Mouse (Mus musculus) forebrain, embryonic 12.5 days (tissue): ENCODE measurements around the gene Zbtb20. TPM values are rescaled to one million over a fixed set of nuclear protein-coding genes. Genes with fewer than 3 reads are reported as not detected.
A peak's percentile ranks its signal among the peaks of the same experiment; 100 is the strongest.

Source experiments
- ATAC-seq: fragments of 200-750 bp; cut with Nextera tagmentation; 2 replicates; pipeline ENCODE4 v1.8.0; 2017; ENCODE audit warnings: moderate TSS enrichment; ENCODE audit not compliant: low FRiP score
- H3K27ac ChIP-seq: fragments of 300-500 bp; sonication (generic); 2 replicates; pipeline ENCODE4 v1.5.1; 2016; ENCODE audit warnings: mild to moderate bottlenecking
- H3K27me3 ChIP-seq: fragments of 300-500 bp; sonication (generic); 2 replicates; pipeline ENCODE4 v1.6.1; 2016; ENCODE audit warnings: mild to moderate bottlenecking
- H3K36me3 ChIP-seq: fragments of 300-500 bp; sonication (generic); replicated peaks from 2 replicates; pipeline ENCODE4 v1.6.1; 2016; ENCODE audit warnings: mild to moderate bottlenecking
- H3K4me1 ChIP-seq: fragments of 300-500 bp; sonication (generic); 2 replicates; pipeline ENCODE4 v1.6.1; 2016
- H3K4me2 ChIP-seq: fragments of 300-500 bp; sonication (generic); 2 replicates; pipeline ENCODE4 v1.6.1; 2016; ENCODE audit warnings: mild to moderate bottlenecking, moderate library complexity
- H3K4me3 ChIP-seq: fragments of 300-500 bp; sonication (generic); replicated peaks from 2 replicates; pipeline ENCODE4 v1.5.1; 2016; ENCODE audit warnings: mild to moderate bottlenecking
- H3K9ac ChIP-seq: fragments of 300-500 bp; sonication (generic); 2 replicates; pipeline ENCODE4 v1.6.1; 2016; ENCODE audit warnings: mild to moderate bottlenecking
- H3K9me3 ChIP-seq: fragments of 300-500 bp; sonication (generic); 2 replicates; pipeline ENCODE4 v1.6.1; 2016
- WGBS: fragments of 180-500 bp; shearing (Covaris S2); methylation state at CpG from one replicate; pipeline ENCODE4 v1.1.7; 2016; 5-methylcytosine and 5-hydroxymethylcytosine counted together
- polyA plus RNA-seq: library from polyadenylated mRNA; unstranded; fragments of >200 nt; fragmentation: Nextera tagmentation; extraction: Ambion mirVana; gene quantifications from 2 replicates; pipeline ENCODE4 v1.2.1, GENCODE M21; 2016

Zbtb20 gene
- polyA plus RNA-seq, 1 experiment from 2014 or later: 73.6 TPM

DNA sequence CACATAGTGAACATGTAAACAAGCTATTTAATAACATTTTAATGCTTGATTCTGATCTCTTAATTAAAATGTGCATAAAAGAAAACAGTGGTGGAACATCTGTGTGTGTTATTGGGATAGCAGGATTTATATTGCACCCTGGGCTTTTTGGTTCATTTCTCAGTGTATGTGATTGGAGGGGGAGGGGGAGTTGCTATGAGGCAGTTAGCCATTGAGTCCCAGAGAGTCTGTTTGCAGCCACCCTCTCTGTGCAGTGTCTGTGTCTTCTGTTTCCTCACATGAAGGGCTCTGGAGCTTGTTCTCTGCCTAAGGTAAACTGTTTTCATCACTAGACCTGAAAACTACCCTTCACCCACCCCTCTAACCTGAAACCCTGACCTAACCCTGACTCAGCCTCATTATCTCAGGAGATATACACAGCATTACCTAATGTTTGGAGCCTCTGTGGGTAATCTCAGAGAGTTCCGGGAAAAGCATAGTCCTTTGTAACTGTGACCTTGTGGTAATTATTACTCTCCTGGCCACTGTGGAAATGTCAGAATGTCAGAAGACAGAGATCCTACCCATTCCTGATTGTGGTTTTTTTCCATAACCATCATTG is 411.2 kb downstream of the Zbtb20 start:
- ATAC-seq: peak; percentile 66; the same call in 1 of the 2 replicates
- Histone ChIP-seq H3K27ac (peak overlapping the region; percentile 70), H3K9ac (no peak overlapping the region), H3K9me3 (no peaks in the 10 kb centered on the region), H3K4me2 (no peak overlapping the region), H3K27me3 (no peaks in the 10 kb centered on the region), H3K4me1 (peaks cover 14% of the 10 kb centered on the region), H3K36me3 (no peaks in the 10 kb centered on the region), H3K4me3 (no peak overlapping the region)
- WGBS: 34% methylated on average over 1 of the region's 1 CpGs

DNA sequence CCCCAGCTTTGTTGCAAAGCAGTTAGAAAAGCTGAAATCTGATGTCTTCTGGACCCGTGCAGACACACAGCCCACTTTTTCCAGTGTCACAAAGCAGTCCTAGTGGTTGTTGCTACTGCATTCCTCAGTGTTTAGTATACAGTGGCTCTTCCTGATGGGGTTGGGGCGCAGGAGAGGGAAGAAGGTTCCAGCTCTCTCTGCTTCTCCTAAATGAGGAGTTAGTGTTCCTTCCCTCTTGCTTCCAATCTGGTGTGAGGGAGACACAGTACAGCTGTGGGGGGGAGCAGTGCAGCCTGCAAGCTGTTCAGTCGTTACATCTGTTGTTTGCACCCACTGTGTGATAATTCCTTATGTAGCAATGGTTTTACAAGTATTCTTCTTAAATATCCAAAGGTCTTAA is 415.7 kb downstream of the Zbtb20 start:
- Histone ChIP-seq H3K9ac (no peak overlapping the region), H3K36me3 (no peaks in the 10 kb centered on the region), H3K27me3 (no peaks in the 10 kb centered on the region), H3K27ac (no peak overlapping the region), H3K9me3 (no peaks in the 10 kb centered on the region), H3K4me3 (no peak overlapping the region), H3K4me2 (no peak overlapping the region), H3K4me1 (peaks cover 7% of the 10 kb centered on the region)
- WGBS: 75% methylated on average over 3 of the region's 3 CpGs
- no peak for ATAC-seq

DNA sequence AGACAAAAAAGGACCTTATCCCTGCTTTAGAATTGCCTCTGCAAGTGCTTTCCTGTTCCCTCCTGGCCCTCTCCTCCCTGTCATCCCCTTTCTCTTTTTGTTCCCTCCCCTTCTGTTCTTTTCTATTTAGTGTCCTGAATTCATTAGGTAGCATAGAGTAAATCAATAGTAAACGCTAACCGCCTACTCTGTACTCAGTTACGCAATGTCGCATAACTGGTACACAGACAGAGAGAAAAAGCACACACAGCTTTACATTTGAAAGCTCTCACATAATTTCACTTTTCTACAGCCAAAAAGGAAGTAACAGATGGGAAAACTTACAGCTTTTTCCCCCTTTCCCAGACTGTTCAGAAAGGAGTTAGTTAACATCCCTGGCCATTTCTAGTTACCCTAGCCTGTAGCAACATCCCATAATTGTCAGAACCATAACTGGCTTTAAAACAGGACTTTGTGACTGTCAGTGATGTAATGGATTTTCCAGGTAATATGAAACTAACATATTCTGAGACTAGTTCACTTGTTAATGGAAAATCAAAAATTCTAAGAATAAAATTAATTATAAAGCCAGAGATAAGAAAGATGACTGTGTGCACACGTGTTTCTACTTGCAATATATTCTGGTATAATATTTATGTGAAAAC is 422.4 kb downstream of the Zbtb20 start:
- no peaks in the 10 kb centered on the region for H3K9me3 ChIP-seq
- no peak overlapping the region for H3K4me2 ChIP-seq
- no peak overlapping the region for H3K27ac ChIP-seq
- ATAC-seq: no peak
- H3K9ac ChIP-seq: no peak overlapping the region
- 30% methylated on average over 5 of the region's 5 CpGs for WGBS
- no peak overlapping the region for H3K4me3 ChIP-seq
- no peaks in the 10 kb centered on the region for H3K27me3 ChIP-seq
- peaks cover 16% of the 10 kb centered on the region for H3K4me1 ChIP-seq
- no peaks in the 10 kb centered on the region for H3K36me3 ChIP-seq

DNA sequence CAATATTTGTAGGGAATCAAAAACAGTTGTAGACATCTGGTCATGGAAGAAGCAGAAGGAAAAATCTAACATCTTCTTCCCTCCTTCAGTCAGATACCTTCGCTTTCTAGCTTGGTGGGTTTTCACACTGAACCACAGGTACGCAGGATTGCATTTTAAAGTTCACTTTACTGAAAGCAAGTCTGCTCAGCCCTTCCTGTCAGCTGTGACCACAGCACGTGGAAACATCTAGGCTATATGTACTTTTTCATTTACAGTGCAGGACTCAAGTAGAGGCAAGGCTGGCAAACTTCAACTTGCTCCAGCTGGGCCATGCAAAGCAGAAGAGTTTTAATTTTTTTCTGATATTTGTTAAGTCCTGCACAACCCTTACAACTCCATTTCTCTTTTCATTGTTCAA is 424.7 kb downstream of the Zbtb20 start:
- Histone ChIP-seq H3K9me3 (no peaks in the 10 kb centered on the region), H3K4me2 (no peak overlapping the region), H3K4me1 (peaks cover 16% of the 10 kb centered on the region), H3K27ac (no peak overlapping the region), H3K4me3 (no peak overlapping the region), H3K27me3 (no peaks in the 10 kb centered on the region), H3K36me3 (no peaks in the 10 kb centered on the region), H3K9ac (no peak overlapping the region)
- WGBS: 88% methylated on average over 3 of the region's 3 CpGs
- no peak for ATAC-seq

DNA sequence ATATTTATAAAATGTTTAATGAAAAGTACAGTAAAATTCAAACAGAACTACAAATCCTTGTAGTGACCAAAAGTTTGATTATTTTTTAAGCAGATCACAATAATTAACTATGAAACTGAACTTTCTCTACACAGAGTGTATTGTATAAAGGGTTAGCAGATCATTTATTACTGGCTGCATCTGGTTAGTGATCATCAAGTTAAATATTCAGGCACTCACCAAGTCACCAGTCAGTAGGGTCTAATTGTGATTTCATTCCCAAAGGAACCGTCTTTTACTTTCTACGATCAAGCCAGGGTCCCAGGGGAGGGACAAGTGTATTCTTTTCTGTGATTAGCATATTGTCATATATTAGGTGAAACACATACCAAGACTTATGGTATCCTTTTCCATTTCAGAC is 426.5 kb downstream of the Zbtb20 start:
- Histone ChIP-seq H3K9me3 (no peaks in the 10 kb centered on the region), H3K4me1 (peaks cover 15% of the 10 kb centered on the region), H3K4me3 (no peak overlapping the region), H3K27me3 (no peaks in the 10 kb centered on the region), H3K27ac (no peak overlapping the region), H3K4me2 (no peak overlapping the region), H3K9ac (no peak overlapping the region), H3K36me3 (no peaks in the 10 kb centered on the region)
- WGBS: 80% methylated on average over 2 of the region's 2 CpGs
- no peak for ATAC-seq

DNA sequence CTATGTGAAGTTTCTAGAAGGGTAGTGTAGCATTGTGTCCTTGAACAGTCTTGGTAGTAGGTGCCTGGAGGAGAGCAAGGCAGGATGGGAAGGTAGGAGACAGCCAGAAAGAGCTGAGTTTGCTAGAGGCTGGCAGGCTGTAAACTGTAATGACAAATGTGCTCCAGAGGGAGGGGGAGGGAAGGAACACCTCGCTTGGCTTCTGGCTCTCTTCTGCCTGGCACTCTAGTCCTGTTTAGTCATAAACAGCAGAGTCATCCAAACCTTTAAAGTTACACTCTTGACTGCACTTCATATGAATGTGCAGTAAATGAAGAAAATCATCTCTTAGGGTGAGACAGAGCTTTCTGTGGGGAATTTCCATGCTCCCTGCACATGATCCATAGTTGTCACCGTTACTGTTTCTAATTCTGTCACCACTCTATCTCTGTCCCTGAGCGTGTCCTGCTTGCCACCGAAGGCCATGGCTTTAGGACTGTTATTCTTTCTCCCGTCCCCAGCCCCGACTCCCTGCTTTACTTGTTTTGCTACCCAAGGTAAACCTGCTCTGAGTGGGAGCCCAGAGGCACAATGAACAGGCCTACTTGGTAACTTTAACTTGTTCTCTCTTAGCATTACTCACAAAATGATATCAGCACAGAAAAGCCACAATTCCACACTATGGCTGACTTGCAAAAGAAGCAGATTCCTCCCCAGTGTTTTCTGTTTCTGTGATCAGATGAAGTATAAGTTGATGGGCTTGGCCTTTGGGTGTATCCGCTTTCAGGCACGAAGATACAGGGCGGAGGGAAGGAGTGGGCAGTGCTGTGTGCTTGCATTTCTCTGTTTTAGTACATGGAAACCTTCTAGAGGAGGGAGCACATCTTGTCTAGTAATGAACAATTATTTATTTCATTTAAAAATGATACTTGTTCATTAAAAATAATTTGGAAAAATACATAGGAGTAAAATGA is 427.8 kb downstream of the Zbtb20 start:
- Histone ChIP-seq H3K4me3 (no peak overlapping the region), H3K27me3 (no peaks in the 10 kb centered on the region), H3K4me2 (no peak overlapping the region), H3K4me1 (peaks cover 10% of the 10 kb centered on the region), H3K9me3 (no peaks in the 10 kb centered on the region), H3K27ac (no peak overlapping the region), H3K36me3 (no peaks in the 10 kb centered on the region), H3K9ac (no peak overlapping the region)
- WGBS: 74% methylated on average over 9 of the region's 9 CpGs
- ATAC-seq: no peak

DNA sequence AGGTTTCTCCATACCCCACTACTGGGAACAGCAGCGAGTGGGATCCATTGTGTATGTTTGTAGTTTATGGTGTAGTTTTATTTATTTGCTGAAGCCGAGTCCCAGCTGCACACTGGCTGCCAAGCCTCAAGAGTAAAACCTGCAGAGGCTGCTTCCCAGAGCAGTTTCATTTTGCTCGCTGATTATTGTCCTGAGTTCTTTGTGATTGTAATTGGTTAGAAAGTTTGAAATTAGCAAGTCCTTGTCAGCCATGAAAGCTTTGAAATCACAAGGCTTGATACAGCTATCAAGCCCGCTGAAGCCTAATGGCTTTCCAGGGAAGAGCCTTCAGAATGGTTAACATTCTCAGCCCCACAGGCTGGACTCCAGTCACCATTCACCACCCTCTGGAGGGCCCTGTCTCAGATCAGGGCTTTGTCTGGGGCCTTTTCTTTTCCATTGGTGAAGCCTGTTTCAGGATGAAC is 434.3 kb downstream of the Zbtb20 start:
- H3K4me1 ChIP-seq: peaks cover 27% of the 10 kb centered on the region
- no peaks in the 10 kb centered on the region for H3K27me3 ChIP-seq
- H3K9ac ChIP-seq: no peak overlapping the region
- no peak overlapping the region for H3K4me3 ChIP-seq
- H3K9me3 ChIP-seq: no peaks in the 10 kb centered on the region
- ATAC-seq: peak; percentile 95
- peak overlapping the region; percentile 24 for H3K4me2 ChIP-seq
- 8% methylated on average over 4 of the region's 4 CpGs for WGBS
- peak overlapping the region; percentile 88 for H3K27ac ChIP-seq
- H3K36me3 ChIP-seq: no peaks in the 10 kb centered on the region

DNA sequence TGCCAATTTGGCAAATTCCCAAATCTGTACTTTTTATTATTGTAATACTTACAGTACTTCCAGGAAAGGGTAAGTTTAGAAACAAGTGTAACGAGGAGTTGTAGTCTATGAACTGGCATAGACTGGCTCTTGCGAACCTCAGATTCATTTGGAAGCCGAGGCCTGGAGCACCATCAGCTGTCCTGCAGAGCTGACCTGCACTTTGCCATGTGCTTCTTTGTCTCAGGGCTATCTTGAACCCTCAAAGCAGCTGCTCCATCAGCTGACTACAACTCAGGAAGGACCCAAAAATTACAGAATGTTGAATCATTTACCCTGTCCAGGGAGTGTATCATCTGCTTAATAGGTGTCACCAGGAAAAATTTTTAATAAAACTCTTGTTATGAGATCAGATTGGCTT is 448.3 kb downstream of the Zbtb20 start:
- WGBS: 84% methylated on average over 3 of the region's 3 CpGs
- no peak overlapping the region for H3K27ac ChIP-seq
- no peak for ATAC-seq
- H3K4me1 ChIP-seq: no peaks in the 10 kb centered on the region
- H3K9ac ChIP-seq: no peak overlapping the region
- H3K9me3 ChIP-seq: no peaks in the 10 kb centered on the region
- H3K4me2 ChIP-seq: no peak overlapping the region
- H3K4me3 ChIP-seq: no peak overlapping the region
- no peaks in the 10 kb centered on the region for H3K27me3 ChIP-seq
- no peaks in the 10 kb centered on the region for H3K36me3 ChIP-seq

DNA sequence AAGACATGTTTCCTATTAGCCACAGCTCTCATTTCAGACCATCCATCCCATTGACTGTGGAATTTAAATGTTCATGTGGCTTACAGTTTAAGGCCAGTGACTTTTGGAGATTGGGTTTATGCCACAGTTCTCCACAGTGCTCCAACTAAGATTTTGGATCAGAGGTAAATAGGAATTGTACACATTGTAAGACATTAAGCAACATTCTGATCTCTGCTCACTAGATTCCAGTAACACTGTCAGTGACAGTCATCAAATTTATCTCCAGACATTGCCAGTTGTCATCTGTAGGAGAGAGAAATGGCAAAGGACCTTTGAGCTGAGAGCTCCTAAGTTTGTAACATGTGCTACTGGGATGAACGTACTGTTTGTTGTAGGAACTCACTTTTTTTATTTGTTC is 452.5 kb downstream of the Zbtb20 start:
- H3K9me3 ChIP-seq: no peaks in the 10 kb centered on the region
- 97% methylated on average over 1 of the region's 1 CpGs for WGBS
- no peak overlapping the region for H3K4me2 ChIP-seq
- no peaks in the 10 kb centered on the region for H3K36me3 ChIP-seq
- no peak for ATAC-seq
- H3K9ac ChIP-seq: no peak overlapping the region
- H3K4me1 ChIP-seq: peaks cover 5% of the 10 kb centered on the region; the same call in 1 of the 2 replicates
- no peak overlapping the region for H3K27ac ChIP-seq
- no peak overlapping the region for H3K4me3 ChIP-seq
- H3K27me3 ChIP-seq: no peaks in the 10 kb centered on the region

DNA sequence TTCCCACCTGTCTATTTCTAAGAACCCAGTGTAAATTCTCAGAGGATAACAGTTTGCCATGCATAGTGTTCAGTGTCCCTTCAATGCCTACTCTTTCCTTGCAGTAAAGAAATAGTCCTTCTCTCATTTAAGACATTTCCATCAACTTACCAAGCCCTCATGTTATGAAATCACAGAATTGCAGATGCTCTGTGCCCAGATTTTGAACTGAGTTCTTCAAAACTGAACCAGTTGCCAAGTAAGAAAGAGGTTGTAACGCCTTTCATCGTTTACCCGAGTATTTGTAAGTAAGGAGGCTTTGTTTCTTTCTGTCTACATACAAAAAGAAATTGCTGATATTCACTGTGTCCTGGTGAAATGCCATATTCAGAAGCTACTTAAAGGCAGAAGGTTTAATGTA is 454.5 kb downstream of the Zbtb20 start:
- WGBS: 84% methylated on average over 3 of the region's 3 CpGs
- no peak for ATAC-seq
- Histone ChIP-seq H3K4me1 (peaks cover 14% of the 10 kb centered on the region), H3K27me3 (no peaks in the 10 kb centered on the region), H3K4me2 (no peak overlapping the region), H3K36me3 (no peaks in the 10 kb centered on the region), H3K27ac (no peak overlapping the region), H3K9me3 (no peaks in the 10 kb centered on the region), H3K9ac (no peak overlapping the region), H3K4me3 (no peak overlapping the region)

DNA sequence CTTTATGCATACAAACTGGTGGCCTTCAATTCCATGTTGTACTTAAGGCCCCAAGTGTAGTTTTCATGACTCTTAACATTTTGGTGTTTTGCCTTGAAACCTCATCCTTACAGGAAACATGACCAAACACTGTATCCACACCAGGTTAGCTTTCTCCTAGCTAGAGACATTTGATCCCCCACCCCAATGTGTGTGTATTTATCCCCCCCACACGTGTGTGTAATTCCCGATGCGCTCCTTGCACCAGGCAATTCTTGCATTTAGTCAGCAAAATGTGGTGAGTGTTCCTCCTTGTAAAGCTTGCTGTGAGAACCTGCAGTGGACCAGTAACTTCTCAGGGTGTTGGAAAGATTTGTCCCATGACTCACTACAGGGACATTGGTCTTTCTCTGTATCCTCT is 455.8 kb downstream of the Zbtb20 start:
- H3K27ac ChIP-seq: no peak overlapping the region
- WGBS: 85% methylated on average over 3 of the region's 3 CpGs
- H3K9me3 ChIP-seq: no peaks in the 10 kb centered on the region
- no peak overlapping the region for H3K4me3 ChIP-seq
- no peaks in the 10 kb centered on the region for H3K27me3 ChIP-seq
- no peak overlapping the region for H3K4me2 ChIP-seq
- H3K4me1 ChIP-seq: peaks cover 20% of the 10 kb centered on the region
- ATAC-seq: no peak
- H3K9ac ChIP-seq: no peak overlapping the region
- no peaks in the 10 kb centered on the region for H3K36me3 ChIP-seq

DNA sequence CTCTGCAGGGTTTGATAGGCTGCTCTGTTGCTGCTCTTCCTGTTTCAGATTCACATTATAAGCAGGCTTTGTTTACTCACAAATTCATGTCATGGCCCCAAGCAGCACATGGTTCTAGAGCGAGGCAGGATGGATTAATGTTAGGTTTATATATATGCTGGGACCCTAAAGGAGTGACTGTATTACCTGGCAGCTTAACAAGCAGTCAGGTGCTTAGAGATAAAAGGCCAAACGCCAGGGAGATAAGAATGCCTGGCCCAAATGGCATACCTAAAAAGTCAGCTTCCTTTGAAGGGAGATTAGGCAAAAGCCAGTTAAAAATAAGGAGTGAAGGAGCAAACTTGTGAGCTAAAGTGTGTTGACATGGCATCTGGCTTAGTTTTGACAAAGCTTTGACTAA is 457.1 kb downstream of the Zbtb20 start:
- Histone ChIP-seq H3K9ac (no peak overlapping the region), H3K27ac (no peak overlapping the region), H3K9me3 (no peaks in the 10 kb centered on the region), H3K4me1 (peaks cover 20% of the 10 kb centered on the region), H3K36me3 (no peaks in the 10 kb centered on the region), H3K27me3 (no peaks in the 10 kb centered on the region), H3K4me2 (no peak overlapping the region), H3K4me3 (no peak overlapping the region)
- 54% methylated on average over 2 of the region's 2 CpGs for WGBS
- ATAC-seq: no peak
